In genomic region chr7:105767729-105768165, GRCm38 (mm10) we compare ENCODE assay signal across 8 mouse cellular contexts. TPM values are rescaled to one million over a fixed set of nuclear protein-coding genes. Genes with fewer than 3 reads are reported as not detected.
DNase-seq lines count a peak whose midpoint lies in the region; ATAC-seq and TF ChIP-seq lines count a peak whose summit lies in the region.

No protein-coding gene starts in this region.

- no peak for DNase-seq in layer of hippocampus, adult 2 months (ENCODE audit: low spot score in 2 of 2)
- no peak for DNase-seq in layer of hippocampus, postnatal 10 days (ENCODE audit: low spot score in 2 of 2)
- DNase-seq in limb, embryonic 14.5 days (ENCODE audit: low spot score): no peak
- DNase-seq in frontal cortex, postnatal 36 days (ENCODE audit: low spot score in 2 of 2): no peak
- no peak for DNase-seq in B cell, adult 2 months
- no peak for DNase-seq in left cerebral cortex, adult 8-10 months (ENCODE audit: low spot score in 2 of 2)

- TF ChIP-seq CTCF in layer of hippocampus, adult 2 months (conservative IDR thresholded peaks at IDR 0.05): no peak

- H3K36me3 ChIP-seq in limb, embryonic 14.5 days (ENCODE audit: control insufficient read depth, insufficient read depth, low read length): peaks cover 94% of the 10 kb centered on the region
- peaks cover 74% of the 10 kb centered on the region for H3K36me3 ChIP-seq in neural tube, embryonic 12.5 days

- peak; percentile 62 to 68; a peak in 3 of 4 replicates for ATAC-seq in hematopoietic stem cell, adult 5-6 weeks (replicated peaks in 1 of 2; ENCODE audit: insufficient read depth in 1 of 2, low FRiP score in 2 of 2, low TSS enrichment in 1 of 2, low read depth in 1 of 2, poor library complexity in 2 of 2, severe bottlenecking in 2 of 2)
- ATAC-seq in limb, embryonic 14.5 days (ENCODE audit: low FRiP score, low read depth): peak; percentile 32; the same call in 1 of the 2 replicates
- ATAC-seq in neural tube, embryonic 12.5 days (ENCODE audit: low FRiP score, low read depth): no peak

- peak overlapping the region; percentile 40; the same call in 1 of the 2 replicates for H3K27ac ChIP-seq in layer of hippocampus, adult 2 months
- peak overlapping the region; percentile 44 for H3K27ac ChIP-seq in limb, embryonic 14.5 days (replicated peaks; ENCODE audit: low read depth, low read length)
- H3K27ac ChIP-seq in neural tube, embryonic 12.5 days: no peak overlapping the region

- peaks cover 18% of the 10 kb centered on the region for H3K4me1 ChIP-seq in limb, embryonic 14.5 days (ENCODE audit: control insufficient read depth, insufficient read depth, low read length)
- peaks cover 26% of the 10 kb centered on the region for H3K4me1 ChIP-seq in neural tube, embryonic 12.5 days

- no peak for TF ChIP-seq POLR2A in limb, embryonic 14.5 days (IDR thresholded peaks at IDR 0.05; ENCODE audit: borderline replicate concordance, extremely low read depth, insufficient read depth, insufficient read length)

- H3K4me2 ChIP-seq in limb, embryonic 14.5 days (replicated peaks; ENCODE audit: low read depth, low read length, severe bottlenecking): no peak overlapping the region; the same call in 1 of the 2 replicates
- peak overlapping the region; percentile 31 for H3K4me2 ChIP-seq in neural tube, embryonic 12.5 days (replicated peaks)

- no peak overlapping the region for H3K4me3 ChIP-seq in layer of hippocampus, adult 2 months
- no peak overlapping the region for H3K4me3 ChIP-seq in limb, embryonic 14.5 days (replicated peaks; ENCODE audit: low read length)
- H3K4me3 ChIP-seq in neural tube, embryonic 12.5 days: no peak overlapping the region

- H3K9ac ChIP-seq in limb, embryonic 14.5 days (ENCODE audit: low read depth, low read length, severe bottlenecking): no peak overlapping the region
- no peak overlapping the region for H3K9ac ChIP-seq in neural tube, embryonic 12.5 days

- WGBS in limb, embryonic 14.5 days: 21% methylated on average over 6 of the region's 6 CpGs
- 16% methylated on average over 6 of the region's 6 CpGs for WGBS in neural tube, embryonic 12.5 days

- H3K9me3 ChIP-seq in limb, embryonic 14.5 days (ENCODE audit: control insufficient read depth, low read length): no peaks in the 10 kb centered on the region
- no peaks in the 10 kb centered on the region for H3K9me3 ChIP-seq in neural tube, embryonic 12.5 days

- no peaks in the 10 kb centered on the region for H3K27me3 ChIP-seq in limb, embryonic 14.5 days (ENCODE audit: control insufficient read depth, insufficient read depth, low read length)
- peaks cover 23% of the 10 kb centered on the region for H3K27me3 ChIP-seq in neural tube, embryonic 12.5 days (replicated peaks)

RNA-seq across cellular contexts. Expression of gene Tpp1, which starts 15.7 kb away (rescaled TPM):
- 10 to 100 TPM; 73.2 to 73.4 TPM for total RNA-seq in layer of hippocampus, adult 2 months (2021)
- total RNA-seq in layer of hippocampus, postnatal 10 days (2021): 10 to 100 TPM; 31.6 to 38.3 TPM
- total RNA-seq in hematopoietic stem cell, adult 5-6 weeks (2017): 22.1 and 27.4 TPM in 2 replicates
- 58.5 and 79.8 TPM in 2 replicates for polyA plus RNA-seq in limb, embryonic 14.5 days (2012; rRNA removed)
- 64.8 and 64.9 TPM in 2 replicates for polyA plus RNA-seq in limb, embryonic 14.5 days (2014; fragmentation: Nextera tagmentation; extraction: Ambion mirVana)
- polyA plus RNA-seq in neural tube, embryonic 12.5 days (2016; fragmentation: Nextera tagmentation; extraction: Ambion mirVana): 37.4 and 40.3 TPM in 2 replicates
- 10 to 100 TPM; 62.2 to 81.2 (median 67.1) TPM for total RNA-seq in left cerebral cortex, adult 8-10 months (2022)

RNA-seq across cellular contexts. Expression of gene Dchs1, which starts 19.7 kb away (rescaled TPM):
- 10 to 100 TPM; 14.1 to 15.1 TPM for total RNA-seq in layer of hippocampus, adult 2 months (2021)
- 10 to 100 TPM; 46.4 to 47.4 TPM for total RNA-seq in layer of hippocampus, postnatal 10 days (2021)
- not detected in 2 replicates for total RNA-seq in hematopoietic stem cell, adult 5-6 weeks (2017)
- 48.6 and 72.0 TPM in 2 replicates for polyA plus RNA-seq in limb, embryonic 14.5 days (2012; rRNA removed)
- polyA plus RNA-seq in limb, embryonic 14.5 days (2014; fragmentation: Nextera tagmentation; extraction: Ambion mirVana): 28.5 and 34.7 TPM in 2 replicates
- polyA plus RNA-seq in neural tube, embryonic 12.5 days (2016; fragmentation: Nextera tagmentation; extraction: Ambion mirVana): 20.4 and 20.6 TPM in 2 replicates
- total RNA-seq in left cerebral cortex, adult 8-10 months (2022): 10 to 100 TPM in 1 of 4 experiments, 1 to 10 TPM in 3; 9.1 to 10.2 (median 9.5) TPM

RNA-seq across cellular contexts. Expression of gene Taf10, which starts 23.6 kb away (rescaled TPM):
- 100 to 1,000 TPM; 112 to 120 TPM for total RNA-seq in layer of hippocampus, adult 2 months (2021)
- 100 to 1,000 TPM; 136 to 148 TPM for total RNA-seq in layer of hippocampus, postnatal 10 days (2021)
- total RNA-seq in hematopoietic stem cell, adult 5-6 weeks (2017): 132 and 162 TPM in 2 replicates
- 251 and 282 TPM in 2 replicates for polyA plus RNA-seq in limb, embryonic 14.5 days (2012; rRNA removed)
- 155 and 163 TPM in 2 replicates for polyA plus RNA-seq in limb, embryonic 14.5 days (2014; fragmentation: Nextera tagmentation; extraction: Ambion mirVana)
- 165 and 171 TPM in 2 replicates for polyA plus RNA-seq in neural tube, embryonic 12.5 days (2016; fragmentation: Nextera tagmentation; extraction: Ambion mirVana)
- total RNA-seq in left cerebral cortex, adult 8-10 months (2022): 100 to 1,000 TPM in 3 of 4 experiments, 10 to 100 TPM in 1; 97.4 to 118 (median 113) TPM

RNA-seq across cellular contexts. Expression of gene Rrp8, which starts 30.6 kb away (rescaled TPM):
- total RNA-seq in layer of hippocampus, adult 2 months (2021): 10 to 100 TPM in 1 of 2 experiments, 1 to 10 TPM in 1; 8.9 to 14.3 TPM
- total RNA-seq in layer of hippocampus, postnatal 10 days (2021): 10 to 100 TPM; 15.4 to 17.4 TPM
- total RNA-seq in hematopoietic stem cell, adult 5-6 weeks (2017): 17.5 and 34.8 TPM in 2 replicates
- polyA plus RNA-seq in limb, embryonic 14.5 days (2012; rRNA removed): 23.9 and 27.6 TPM in 2 replicates
- 31.0 and 34.6 TPM in 2 replicates for polyA plus RNA-seq in limb, embryonic 14.5 days (2014; fragmentation: Nextera tagmentation; extraction: Ambion mirVana)
- 31.4 and 32.3 TPM in 2 replicates for polyA plus RNA-seq in neural tube, embryonic 12.5 days (2016; fragmentation: Nextera tagmentation; extraction: Ambion mirVana)
- total RNA-seq in left cerebral cortex, adult 8-10 months (2022): 10 to 100 TPM; 12.5 to 15.5 (median 13.8) TPM

RNA-seq across cellular contexts. Expression of gene Ilk, which starts 31.4 kb away (rescaled TPM):
- total RNA-seq in layer of hippocampus, adult 2 months (2021): 10 to 100 TPM; 79.7 to 83.2 TPM
- 100 to 1,000 TPM; 112 to 117 TPM for total RNA-seq in layer of hippocampus, postnatal 10 days (2021)
- 92.3 and 101 TPM in 2 replicates for total RNA-seq in hematopoietic stem cell, adult 5-6 weeks (2017)
- 317 and 333 TPM in 2 replicates for polyA plus RNA-seq in limb, embryonic 14.5 days (2012; rRNA removed)
- 353 and 358 TPM in 2 replicates for polyA plus RNA-seq in limb, embryonic 14.5 days (2014; fragmentation: Nextera tagmentation; extraction: Ambion mirVana)
- polyA plus RNA-seq in neural tube, embryonic 12.5 days (2016; fragmentation: Nextera tagmentation; extraction: Ambion mirVana): 220 and 230 TPM in 2 replicates
- total RNA-seq in left cerebral cortex, adult 8-10 months (2022): 10 to 100 TPM; 74.3 to 83.2 (median 81.6) TPM

Comparison
In these comparisons a context has a peak if more than half of its experiments do, and no peak if none do; other contexts are left out.
1. RNA of gene Dchs1, which starts 19.7 kb away (total RNA-seq): 46.4 to 47.4 TPM in layer of hippocampus, postnatal 10 days, 14.1 to 15.1 TPM in layer of hippocampus, adult 2 months and 9.1 to 10.2 TPM in left cerebral cortex, adult 8-10 months; not detected in hematopoietic stem cell, adult 5-6 weeks; every median in the first group is over 10 times any median in the second.